8 mouse cellular contexts compared by ENCODE assay signal in the genomic region with DNA sequence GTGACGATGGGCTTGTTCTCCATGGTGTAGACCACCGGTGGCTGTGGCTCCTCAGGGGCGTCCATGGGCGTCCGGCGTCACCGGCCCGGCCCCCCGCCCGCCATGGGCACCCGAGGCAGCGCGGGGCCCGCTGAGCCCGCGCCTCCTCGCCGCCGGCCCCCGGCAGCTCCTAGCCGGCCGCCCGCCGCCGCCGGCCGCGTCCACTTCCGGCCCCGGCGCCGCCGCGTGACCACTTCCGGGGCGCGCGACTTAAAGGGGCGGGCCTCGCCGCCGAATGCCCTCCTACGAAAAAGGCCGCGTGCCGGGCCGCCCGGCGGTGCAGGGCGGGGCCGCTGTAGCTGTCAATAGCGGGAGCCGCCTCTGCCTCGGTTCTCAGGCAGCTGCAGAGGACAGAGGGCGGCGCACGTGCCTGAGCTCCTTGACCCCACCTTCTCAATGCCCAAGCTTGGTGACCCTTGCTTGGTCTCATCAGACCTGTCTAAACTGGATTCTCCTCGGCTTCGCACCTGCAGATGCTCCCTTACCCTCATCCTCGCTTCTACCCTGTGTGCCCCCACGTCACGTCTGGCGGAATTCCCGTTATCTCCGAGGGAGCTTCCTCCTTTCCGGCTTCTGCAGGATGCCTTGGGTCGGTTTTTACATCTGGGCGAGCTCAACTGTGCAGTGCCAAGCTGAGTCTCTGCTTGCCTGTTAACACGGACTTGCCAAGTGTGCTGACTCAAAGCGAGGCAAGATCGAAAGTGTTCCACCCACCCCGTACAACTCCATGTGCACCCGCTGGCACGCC. TPM values are rescaled to one million over a fixed set of nuclear protein-coding genes. Genes with fewer than 3 reads are reported as not detected.
DNase-seq lines count a peak whose midpoint lies in the region; ATAC-seq and TF ChIP-seq lines count a peak whose summit lies in the region.

Trappc10 (minus strand) TSS at position 204 of the 787 bp plus-strand sequence.

- peaks cover 6% of the 10 kb centered on the region; the same call in 1 of the 2 replicates for H3K36me3 ChIP-seq in forebrain, embryonic 10.5 days (replicated peaks)
- no peaks in the 10 kb centered on the region for H3K36me3 ChIP-seq in heart, embryonic 15.5 days
- H3K36me3 ChIP-seq in liver, embryonic 14.5 days (replicated peaks; ENCODE audit: control insufficient read depth, insufficient read depth, low read depth): peaks cover 6% of the 10 kb centered on the region; the same call in 1 of the 2 replicates
- no peaks in the 10 kb centered on the region for H3K36me3 ChIP-seq in neural tube, embryonic 11.5 days (ENCODE audit: control insufficient read depth, insufficient read depth, low read length)
- H3K36me3 ChIP-seq in stomach, postnatal 0 days (ENCODE audit: control insufficient read depth, insufficient read depth, low read length): no peaks in the 10 kb centered on the region

- H3K9ac ChIP-seq in heart, embryonic 15.5 days: peak within 1 kb of the TSS; percentile 79
- peak within 1 kb of the TSS; percentile 88 for H3K9ac ChIP-seq in liver, embryonic 14.5 days (replicated peaks)
- peak within 1 kb of the TSS; percentile 85 for H3K9ac ChIP-seq in neural tube, embryonic 11.5 days (ENCODE audit: low read length)
- peak within 1 kb of the TSS; percentile 84 for H3K9ac ChIP-seq in stomach, postnatal 0 days (ENCODE audit: low read length)

- no peak for TF ChIP-seq CTCF in liver, embryonic 14.5 days (IDR thresholded peaks at IDR 0.05; ENCODE audit: low read depth)
- peak; percentile 6; the same call in 1 of the 2 replicates for TF ChIP-seq CTCF in stomach, postnatal 0 days (IDR thresholded peaks at IDR 0.05; ENCODE audit: low read depth)

- peaks cover 23% of the 10 kb centered on the region for H3K4me1 ChIP-seq in forebrain, embryonic 10.5 days
- peaks cover 18% of the 10 kb centered on the region for H3K4me1 ChIP-seq in heart, embryonic 15.5 days (replicated peaks)
- H3K4me1 ChIP-seq in liver, embryonic 14.5 days (replicated peaks; ENCODE audit: control insufficient read depth in 2 of 2, insufficient read depth in 2 of 2, low read length in 1 of 2): peaks cover 38 to 45% of the 10 kb centered on the region in 2 experiments
- peaks cover 9% of the 10 kb centered on the region for H3K4me1 ChIP-seq in neural tube, embryonic 11.5 days (ENCODE audit: control insufficient read depth, insufficient read depth, low read length)
- H3K4me1 ChIP-seq in stomach, postnatal 0 days (replicated peaks; ENCODE audit: control insufficient read depth, insufficient read depth): peaks cover 2% of the 10 kb centered on the region; the same call in 1 of the 2 replicates

- ATAC-seq in heart, embryonic 15.5 days (replicated peaks; ENCODE audit: insufficient number of reproducible peaks, insufficient read depth, low FRiP score, low read depth): peak; percentile 95
- ATAC-seq in liver, embryonic 14.5 days (ENCODE audit: insufficient read depth): peak; percentile 95
- peak; percentile 92 for ATAC-seq in neural tube, embryonic 11.5 days (ENCODE audit: insufficient read depth, low FRiP score, low TSS enrichment)
- ATAC-seq in stomach, postnatal 0 days (ENCODE audit: low FRiP score, low TSS enrichment): peak; percentile 96

- H3K4me3 ChIP-seq in forebrain, embryonic 10.5 days: peak within 1 kb of the TSS; percentile 95
- H3K4me3 ChIP-seq in heart, embryonic 15.5 days: peak within 1 kb of the TSS; percentile 75
- H3K4me3 ChIP-seq in liver, embryonic 14.5 days (ENCODE audit: insufficient read depth in 1 of 2, low read depth in 2 of 2, low read length in 2 of 2): peak within 1 kb of the TSS; percentile 84 to 92
- peak within 1 kb of the TSS; percentile 77 for H3K4me3 ChIP-seq in neural tube, embryonic 11.5 days (ENCODE audit: low read depth, low read length)
- H3K4me3 ChIP-seq in stomach, postnatal 0 days (ENCODE audit: low read depth, low read length): peak within 1 kb of the TSS; percentile 76

- WGBS in forebrain, embryonic 10.5 days: under 1% methylated on average over 73 of the region's 74 CpGs
- WGBS in heart, embryonic 15.5 days: under 1% methylated on average over 70 of the region's 74 CpGs
- under 1% methylated on average over 67 of the region's 74 CpGs for WGBS in liver, embryonic 14.5 days (ENCODE audit: insufficient replicate concordance)
- under 1% methylated on average over 61 of the region's 74 CpGs for WGBS in neural tube, embryonic 11.5 days
- WGBS in stomach, postnatal 0 days: under 1% methylated on average over 48 of the region's 74 CpGs

- peak within 1 kb of the TSS; percentile 95 for H3K4me2 ChIP-seq in heart, embryonic 15.5 days
- H3K4me2 ChIP-seq in liver, embryonic 14.5 days (ENCODE audit: low read depth): peak within 1 kb of the TSS; percentile 97
- peak within 1 kb of the TSS; percentile 91 for H3K4me2 ChIP-seq in neural tube, embryonic 11.5 days (ENCODE audit: low read depth)
- H3K4me2 ChIP-seq in stomach, postnatal 0 days (replicated peaks; ENCODE audit: low read depth): peak within 1 kb of the TSS; percentile 90

- DNase-seq in CD4-positive, CD25-positive, alpha-beta regulatory T cell, adult 2 months (ENCODE audit: low read depth, low spot score): peak; percentile 91
- peak; percentile 85 for DNase-seq in c-Kit-negative CD71-positive TER-119-positive erythroid progenitor cells, embryonic 14.5 days (ENCODE audit: low read depth, low spot score)
- DNase-seq in forebrain, embryonic 10.5 days (ENCODE audit: extremely low spot score, low spot score): peak; percentile 80
- peak; percentile 86 to 94 for DNase-seq in kidney, postnatal 25 days
- peak; percentile 83 to 84 (median 83) for DNase-seq in liver, embryonic 14.5 days (ENCODE audit: low read depth in 3 of 3, low spot score in 3 of 3)
- DNase-seq in neural tube, embryonic 11.5 days (ENCODE audit: low spot score): peak; percentile 90
- peak; percentile 92 for DNase-seq in stomach, postnatal 0 days (ENCODE audit: low spot score)

- peak within 1 kb of the TSS; percentile 87 for H3K27ac ChIP-seq in forebrain, embryonic 10.5 days
- H3K27ac ChIP-seq in heart, embryonic 15.5 days: peak within 1 kb of the TSS; percentile 62
- H3K27ac ChIP-seq in liver, embryonic 14.5 days: peak within 1 kb of the TSS; percentile 84
- no peak within 1 kb of the TSS for H3K27ac ChIP-seq in neural tube, embryonic 11.5 days (ENCODE audit: low read depth, low read length)
- H3K27ac ChIP-seq in stomach, postnatal 0 days (replicated peaks): peak within 1 kb of the TSS; percentile 82

- no peaks in the 10 kb centered on the region for H3K9me3 ChIP-seq in forebrain, embryonic 10.5 days
- no peaks in the 10 kb centered on the region for H3K9me3 ChIP-seq in heart, embryonic 15.5 days (replicated peaks)
- no peaks in the 10 kb centered on the region for H3K9me3 ChIP-seq in liver, embryonic 14.5 days (ENCODE audit: control insufficient read depth, low read length)
- no peaks in the 10 kb centered on the region for H3K9me3 ChIP-seq in neural tube, embryonic 11.5 days (ENCODE audit: control insufficient read depth, low read length)
- no peaks in the 10 kb centered on the region for H3K9me3 ChIP-seq in stomach, postnatal 0 days (ENCODE audit: control insufficient read depth, low read length)

- H3K27me3 ChIP-seq in forebrain, embryonic 10.5 days (ENCODE audit: poor library complexity, severe bottlenecking): no peaks in the 10 kb centered on the region
- no peaks in the 10 kb centered on the region for H3K27me3 ChIP-seq in heart, embryonic 15.5 days
- no peaks in the 10 kb centered on the region for H3K27me3 ChIP-seq in liver, embryonic 14.5 days (ENCODE audit: control insufficient read depth, insufficient read depth, low read length)
- H3K27me3 ChIP-seq in neural tube, embryonic 11.5 days (ENCODE audit: control insufficient read depth, insufficient read depth, low read length): no peaks in the 10 kb centered on the region
- no peaks in the 10 kb centered on the region for H3K27me3 ChIP-seq in stomach, postnatal 0 days (ENCODE audit: control insufficient read depth, insufficient read depth, low read length)

- no peak for TF ChIP-seq EP300 in liver, embryonic 14.5 days (IDR thresholded peaks at IDR 0.05; ENCODE audit: low read depth)
- no peak for TF ChIP-seq EP300 in stomach, postnatal 0 days (optimal IDR thresholded peaks at IDR 0.05)

RNA-seq across cellular contexts. Expression of gene Trappc10, which starts in this region (rescaled TPM):
- 8.1 and 9.7 TPM in 2 replicates for polyA plus RNA-seq in forebrain, embryonic 10.5 days (2016; fragmentation: Nextera tagmentation; extraction: Ambion mirVana)
- polyA plus RNA-seq in heart, embryonic 15.5 days (2015; fragmentation: Nextera tagmentation; extraction: Ambion mirVana): 10.2 and 10.8 TPM in 2 replicates
- 19.8 and 20.1 TPM in 2 replicates for polyA plus RNA-seq in liver, embryonic 14.5 days (2012; rRNA removed)
- 15.8 and 20.5 TPM in 2 replicates for polyA plus RNA-seq in liver, embryonic 14.5 days (2014; fragmentation: Nextera tagmentation; extraction: Ambion mirVana)
- polyA plus RNA-seq in neural tube, embryonic 11.5 days (2014; fragmentation: Nextera tagmentation; extraction: Ambion mirVana): 16.1 and 18.6 TPM in 2 replicates
- polyA plus RNA-seq in stomach, postnatal 0 days (2015; fragmentation: Nextera tagmentation; extraction: Ambion mirVana): 14.7 and 17.8 TPM in 2 replicates
